Mouse (Mus musculus) embryonic facial prominence, embryonic 13.5 days (tissue): ENCODE results near the gene Clic6. TPM values are rescaled to one million over a fixed set of nuclear protein-coding genes. Genes with fewer than 3 reads are reported as not detected.

Experiments used
- ATAC-seq: fragments of 200-750 bp; cut with Nextera tagmentation; 2 replicates; pipeline ENCODE4 v1.8.0; 2017; ENCODE audit warnings: low read depth; ENCODE audit not compliant: insufficient number of reproducible peaks, insufficient read depth, low FRiP score, low TSS enrichment
- H3K27ac ChIP-seq: fragments of 300-500 bp; sonication (generic); 2 replicates; pipeline ENCODE4 v1.5.1; 2015; ENCODE audit warnings: moderate library complexity, mild to moderate bottlenecking, inconsistent platforms
- H3K27me3 ChIP-seq: fragments of 300-500 bp; sonication (generic); 2 replicates; pipeline ENCODE4 v1.6.1; 2015; ENCODE audit warnings: mild to moderate bottlenecking, inconsistent platforms
- H3K36me3 ChIP-seq: fragments of 300-500 bp; sonication (generic); 2 replicates; pipeline ENCODE4 v1.6.1; 2015; ENCODE audit warnings: mild to moderate bottlenecking, inconsistent platforms
- H3K4me1 ChIP-seq: fragments of 300-500 bp; sonication (generic); 2 replicates; pipeline ENCODE4 v1.6.1; 2015; ENCODE audit warnings: inconsistent platforms
- H3K4me2 ChIP-seq: fragments of 300-500 bp; sonication (generic); 2 replicates; pipeline ENCODE4 v1.6.1; 2015; ENCODE audit warnings: moderate library complexity, mild to moderate bottlenecking, inconsistent platforms
- H3K4me3 ChIP-seq: fragments of 300-500 bp; sonication (generic); 2 replicates; pipeline ENCODE4 v1.5.1; 2015; ENCODE audit warnings: mild to moderate bottlenecking, inconsistent platforms
- H3K9ac ChIP-seq: fragments of 300-500 bp; sonication (generic); 2 replicates; pipeline ENCODE4 v1.6.1; 2015; ENCODE audit warnings: mild to moderate bottlenecking, inconsistent platforms
- H3K9me3 ChIP-seq: fragments of 300-500 bp; sonication (generic); 2 replicates; pipeline ENCODE4 v1.6.1; 2016; ENCODE audit warnings: inconsistent platforms
- WGBS: fragments of 180-500 bp; shearing (Covaris S2); methylation state at CpG from one replicate; pipeline ENCODE4 v1.1.7; 2015; ENCODE audit warnings: mixed read lengths; 5-methylcytosine and 5-hydroxymethylcytosine counted together
- polyA plus RNA-seq: library from polyadenylated mRNA; unstranded; fragments of >200 nt; fragmentation: Nextera tagmentation; extraction: Ambion mirVana; gene quantifications from 2 replicates; pipeline ENCODE4 v1.2.1, GENCODE M21; 2015

Gene Clic6
- polyA plus RNA-seq, 1 experiment from 2014 or later = 3.0 TPM

DNA sequence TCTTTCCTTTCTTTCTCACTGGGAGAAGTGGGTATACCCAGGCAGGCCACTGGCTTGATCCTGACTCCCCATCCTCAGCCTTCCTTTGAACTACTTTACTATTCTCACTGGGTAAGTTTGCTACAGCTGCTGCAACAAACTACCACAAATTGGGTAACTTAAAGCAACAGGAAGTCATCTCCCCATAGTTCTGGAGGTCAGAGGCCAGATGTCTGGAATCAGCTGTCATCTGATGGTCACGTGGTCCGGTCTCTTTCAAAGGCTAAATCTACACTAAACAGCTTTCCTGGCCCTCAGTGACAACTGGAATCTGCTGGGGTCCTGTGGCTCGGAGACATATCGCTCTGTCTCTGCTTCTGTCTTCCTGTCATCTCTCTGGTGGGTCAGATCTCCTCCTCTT, 87.7 kb downstream of the Clic6 start:
- no peak overlapping the region for H3K4me2 ChIP-seq
- H3K4me3 ChIP-seq = no peak overlapping the region
- H3K27ac ChIP-seq = no peak overlapping the region
- H3K4me1 ChIP-seq = peaks cover 9% of the 10 kb centered on the region; the same call in 1 of the 2 replicates
- no peaks in the 10 kb centered on the region for H3K36me3 ChIP-seq
- no peak overlapping the region for H3K9ac ChIP-seq
- H3K9me3 ChIP-seq = no peaks in the 10 kb centered on the region
- WGBS = 54% methylated on average over 4 of the region's 4 CpGs
- ATAC-seq = no peak
- H3K27me3 ChIP-seq = no peaks in the 10 kb centered on the region

DNA sequence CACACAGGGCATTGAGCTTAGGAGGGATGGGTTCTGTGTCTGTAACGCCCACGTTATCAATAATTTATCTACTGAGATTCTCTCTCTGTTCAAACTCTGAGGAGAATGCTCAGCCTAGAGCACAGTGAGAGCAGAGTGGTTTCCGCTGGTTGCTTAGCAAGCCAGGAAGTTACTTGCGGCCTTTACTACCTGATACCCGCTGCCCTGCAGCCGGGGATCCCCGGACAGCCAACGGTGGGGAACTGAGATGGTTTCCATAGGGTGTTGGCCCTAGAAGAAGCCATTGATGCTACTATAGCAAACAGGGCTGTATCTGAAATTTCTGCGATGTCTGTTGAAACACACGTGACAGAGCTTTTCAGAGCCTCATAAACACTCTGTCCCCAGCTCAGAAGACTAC, 90.3 kb downstream of the Clic6 start:
- peaks cover 13% of the 10 kb centered on the region for H3K4me1 ChIP-seq
- H3K27ac ChIP-seq = no peak overlapping the region
- WGBS = 76% methylated on average over 10 of the region's 10 CpGs
- no peak for ATAC-seq
- H3K4me3 ChIP-seq = no peak overlapping the region
- no peaks in the 10 kb centered on the region for H3K27me3 ChIP-seq
- H3K9me3 ChIP-seq = no peaks in the 10 kb centered on the region
- no peak overlapping the region for H3K9ac ChIP-seq
- no peak overlapping the region for H3K4me2 ChIP-seq
- no peaks in the 10 kb centered on the region for H3K36me3 ChIP-seq

GRCm38 (mm10) chr16:92577381-92577780, 91.8 kb downstream of the Clic6 start:
- Histone ChIP-seq H3K27ac (peak overlapping the region; percentile 1; the same call in 1 of the 2 replicates), H3K9me3 (no peaks in the 10 kb centered on the region), H3K4me2 (no peak overlapping the region), H3K4me3 (no peak overlapping the region), H3K9ac (no peak overlapping the region), H3K4me1 (peaks cover 28% of the 10 kb centered on the region), H3K36me3 (no peaks in the 10 kb centered on the region), H3K27me3 (no peaks in the 10 kb centered on the region)
- 77% methylated on average over 9 of the region's 9 CpGs for WGBS
- no peak for ATAC-seq

- Histone ChIP-seq H3K9me3 (no peaks in the 10 kb centered on the region), H3K4me2 (no peak overlapping the region), H3K27me3 (no peaks in the 10 kb centered on the region), H3K27ac (no peak overlapping the region), H3K36me3 (no peaks in the 10 kb centered on the region), H3K4me3 (no peak overlapping the region), H3K4me1 (peaks cover 32% of the 10 kb centered on the region), H3K9ac (no peak overlapping the region)
- 73% methylated on average over 7 of the region's 7 CpGs for WGBS
- ATAC-seq = no peak
These were observed 93.5 kb downstream of the Clic6 start for GRCm38 (mm10) chr16:92578915-92579653.

GRCm38 (mm10) chr16:92580981-92581380, 95.4 kb downstream of the Clic6 start:
- no peak for ATAC-seq
- Histone ChIP-seq H3K27me3 (no peaks in the 10 kb centered on the region), H3K4me2 (no peak overlapping the region), H3K9ac (no peak overlapping the region), H3K4me1 (peaks cover 32% of the 10 kb centered on the region), H3K4me3 (no peak overlapping the region), H3K27ac (peak overlapping the region; percentile 48; the same call in 1 of the 2 replicates), H3K36me3 (no peaks in the 10 kb centered on the region), H3K9me3 (no peaks in the 10 kb centered on the region)
- WGBS = 62% methylated on average over 10 of the region's 10 CpGs

GRCm38 (mm10) chr16:92581767-92582166, 96.2 kb downstream of the Clic6 start:
- Histone ChIP-seq H3K4me3 (no peak overlapping the region), H3K4me1 (peaks cover 25% of the 10 kb centered on the region), H3K4me2 (peak overlapping the region; percentile 40), H3K9ac (no peak overlapping the region), H3K9me3 (no peaks in the 10 kb centered on the region), H3K27ac (peak overlapping the region; percentile 57), H3K36me3 (no peaks in the 10 kb centered on the region), H3K27me3 (no peaks in the 10 kb centered on the region)
- WGBS = 44% methylated on average over 10 of the region's 10 CpGs
- peak; percentile 56; the same call in 1 of the 2 replicates for ATAC-seq

- no peak overlapping the region for H3K4me3 ChIP-seq
- H3K9ac ChIP-seq = no peak overlapping the region
- no peak overlapping the region for H3K4me2 ChIP-seq
- no peak for ATAC-seq
- no peaks in the 10 kb centered on the region for H3K27me3 ChIP-seq
- no peaks in the 10 kb centered on the region for H3K36me3 ChIP-seq
- WGBS = 83% methylated on average over 4 of the region's 4 CpGs
- H3K9me3 ChIP-seq = no peaks in the 10 kb centered on the region
- no peak overlapping the region for H3K27ac ChIP-seq
- peaks cover 13% of the 10 kb centered on the region for H3K4me1 ChIP-seq
These were observed 102.3 kb downstream of the Clic6 start for GRCm38 (mm10) chr16:92587836-92588235.

Other genes starting within 250 kb of the Clic6 start
- gene Kcne2, start 193.3 kb upstream of the Clic6 start, polyA plus RNA-seq = 0.15 and 0.41 TPM in 2 replicates
- 128 and 138 TPM in 2 replicates for gene Smim11, start 184.4 kb upstream of the Clic6 start, polyA plus RNA-seq
- gene Fam243, start 164.3 kb upstream of the Clic6 start, polyA plus RNA-seq = not detected in 2 replicates
- 0.13 and 0.74 TPM in 2 replicates for gene Kcne1, start 126.3 kb upstream of the Clic6 start, polyA plus RNA-seq
- gene Rcan1, start 14.9 kb upstream of the Clic6 start, polyA plus RNA-seq = 34.9 and 37.2 TPM in 2 replicates